Mouse (Mus musculus): ENCODE measurements around the gene Atp1a4.

Atp1a4 gene

GRCm38 (mm10) chr1:172258314-172258713 lies at the start of gene Atp1a4:
TSS of gene Atp1a4 (minus strand) at chr1:172258414.
- no peak for DNase-seq (ENCODE audit: low spot score)

- no peak for DNase-seq (ENCODE audit: low spot score)
These were observed 49.7 kb upstream of the Atp1a4 start for GRCm38 (mm10) chr1:172307936-172308335.

GRCm38 (mm10) chr1:172306885-172307284 lies 48.7 kb upstream of the Atp1a4 start:
- DNase-seq (ENCODE audit: low spot score): no peak

- DNase-seq (ENCODE audit: low spot score): no peak
These were observed 48.0 kb upstream of the Atp1a4 start for GRCm38 (mm10) chr1:172306196-172306595.

GRCm38 (mm10) chr1:172305635-172306034 lies 47.4 kb upstream of the Atp1a4 start:
- no peak for DNase-seq (ENCODE audit: low spot score)

GRCm38 (mm10) chr1:172305153-172305552 lies 46.9 kb upstream of the Atp1a4 start:
- no peak for DNase-seq (ENCODE audit: low spot score)

- DNase-seq (ENCODE audit: low spot score): no peak
These were observed 46.2 kb upstream of the Atp1a4 start for GRCm38 (mm10) chr1:172304443-172304842.

- no peak for DNase-seq (ENCODE audit: low spot score)
These were observed 44.6 kb upstream of the Atp1a4 start for GRCm38 (mm10) chr1:172302851-172303250.

- DNase-seq (ENCODE audit: low spot score): no peak
These were observed 44.1 kb upstream of the Atp1a4 start for GRCm38 (mm10) chr1:172302311-172302710.

GRCm38 (mm10) chr1:172301180-172301579 lies 43.0 kb upstream of the Atp1a4 start:
- DNase-seq (ENCODE audit: low spot score): no peak

- DNase-seq (ENCODE audit: low spot score): peak; percentile 72
These were observed 42.0 kb upstream of the Atp1a4 start for GRCm38 (mm10) chr1:172300247-172300646.

GRCm38 (mm10) chr1:172299528-172299927 lies 41.3 kb upstream of the Atp1a4 start:
- no peak for DNase-seq (ENCODE audit: low spot score)

- peak; percentile 66 for DNase-seq (ENCODE audit: low spot score)
These were observed 39.7 kb upstream of the Atp1a4 start, which contains the start of gene Atp1a2 for GRCm38 (mm10) chr1:172297611-172298537. TSS of gene Atp1a2 (minus strand) at chr1:172298064.

GRCm38 (mm10) chr1:172296816-172297510 lies 38.7 kb upstream of the Atp1a4 start:
- no peak for DNase-seq (ENCODE audit: low spot score)

- DNase-seq (ENCODE audit: low spot score): peak; percentile 77
These were observed 37.6 kb upstream of the Atp1a4 start for GRCm38 (mm10) chr1:172295751-172296197.

GRCm38 (mm10) chr1:172293449-172293848 lies 35.2 kb upstream of the Atp1a4 start:
- DNase-seq (ENCODE audit: low spot score): no peak

GRCm38 (mm10) chr1:172292880-172293279 lies 34.7 kb upstream of the Atp1a4 start:
- DNase-seq (ENCODE audit: low spot score): no peak

- no peak for DNase-seq (ENCODE audit: low spot score)
These were observed 31.4 kb upstream of the Atp1a4 start for GRCm38 (mm10) chr1:172289617-172289946.

GRCm38 (mm10) chr1:172288900-172289616 lies 30.8 kb upstream of the Atp1a4 start:
- no peak for DNase-seq (ENCODE audit: low spot score)

GRCm38 (mm10) chr1:172286740-172287139 lies 28.5 kb upstream of the Atp1a4 start:
- DNase-seq (ENCODE audit: low spot score): no peak

- DNase-seq (ENCODE audit: low spot score): no peak
These were observed 26.0 kb upstream of the Atp1a4 start for GRCm38 (mm10) chr1:172284221-172284620.

- no peak for DNase-seq (ENCODE audit: low spot score)
These were observed 24.9 kb upstream of the Atp1a4 start for GRCm38 (mm10) chr1:172283073-172283472.

Data from testis, postnatal 10 days (tissue).